Mouse (Mus musculus): ENCODE data around the gene Lars2.

Lars2 gene

DNA sequence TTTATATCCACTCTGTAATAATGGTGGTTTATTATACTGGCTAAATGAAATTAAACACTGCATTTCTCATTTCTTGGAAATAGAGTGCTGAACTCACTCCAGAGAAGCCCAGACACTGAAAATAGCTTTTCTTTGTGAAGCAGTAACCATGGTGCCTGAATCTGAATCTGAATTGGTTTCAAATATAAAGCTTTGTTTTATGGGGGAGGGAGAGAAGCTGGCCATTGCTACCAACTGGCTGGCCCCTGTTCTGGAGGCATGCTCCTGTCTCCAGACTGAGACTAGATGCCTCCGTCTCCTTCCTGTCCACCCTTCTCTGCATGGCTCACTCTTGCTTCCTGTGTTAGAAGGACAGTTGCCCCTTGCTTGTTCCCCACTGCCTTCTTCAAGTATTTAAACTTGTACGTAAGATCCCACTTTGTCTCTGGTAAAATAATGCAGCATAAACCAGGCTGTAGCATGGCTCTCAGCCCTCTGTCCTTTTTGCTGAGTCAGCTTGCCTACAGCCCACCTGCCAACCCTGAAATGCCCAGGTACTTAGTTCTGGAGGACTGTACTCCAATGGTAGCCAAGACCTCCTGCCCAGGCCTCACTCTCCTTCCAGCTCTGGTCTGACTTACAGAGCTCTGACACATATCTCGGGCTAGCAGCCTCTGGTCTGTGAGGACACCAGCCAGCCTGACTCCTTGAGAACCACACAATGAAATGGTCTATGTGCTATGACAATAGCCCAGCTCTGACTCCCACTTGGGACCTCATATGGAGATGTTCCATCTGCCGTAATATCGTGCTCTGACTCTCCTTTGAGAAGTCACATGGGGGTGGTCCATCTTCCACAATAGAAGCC is 18.8 kb downstream of the Lars2 start:
- no peak for TF ChIP-seq GATA4 (IDR thresholded peaks at IDR 0.05; ENCODE audit: insufficient replicate concordance, low read length)

DNA sequence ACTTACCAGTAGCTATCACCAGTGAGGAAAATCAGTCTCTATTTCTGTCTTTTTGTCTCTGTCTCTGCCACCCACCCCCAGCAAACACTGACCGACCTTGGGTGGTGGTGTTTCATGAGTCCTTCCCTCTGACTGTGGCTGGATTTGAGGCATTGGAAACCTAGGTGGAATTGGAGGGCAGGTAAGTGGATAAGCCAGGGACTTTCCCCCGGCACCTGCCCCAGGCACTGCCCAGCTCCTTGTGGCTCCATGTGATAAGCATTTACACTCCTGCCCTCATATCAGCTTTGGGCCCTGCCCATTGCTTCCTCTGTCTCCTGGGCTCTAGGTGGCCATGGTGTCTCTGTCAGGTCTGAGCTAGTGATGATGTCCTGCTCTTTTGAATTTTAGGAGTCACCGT is 19.6 kb downstream of the Lars2 start:
- no peak for TF ChIP-seq GATA4 (IDR thresholded peaks at IDR 0.05; ENCODE audit: insufficient replicate concordance, low read length)

DNA sequence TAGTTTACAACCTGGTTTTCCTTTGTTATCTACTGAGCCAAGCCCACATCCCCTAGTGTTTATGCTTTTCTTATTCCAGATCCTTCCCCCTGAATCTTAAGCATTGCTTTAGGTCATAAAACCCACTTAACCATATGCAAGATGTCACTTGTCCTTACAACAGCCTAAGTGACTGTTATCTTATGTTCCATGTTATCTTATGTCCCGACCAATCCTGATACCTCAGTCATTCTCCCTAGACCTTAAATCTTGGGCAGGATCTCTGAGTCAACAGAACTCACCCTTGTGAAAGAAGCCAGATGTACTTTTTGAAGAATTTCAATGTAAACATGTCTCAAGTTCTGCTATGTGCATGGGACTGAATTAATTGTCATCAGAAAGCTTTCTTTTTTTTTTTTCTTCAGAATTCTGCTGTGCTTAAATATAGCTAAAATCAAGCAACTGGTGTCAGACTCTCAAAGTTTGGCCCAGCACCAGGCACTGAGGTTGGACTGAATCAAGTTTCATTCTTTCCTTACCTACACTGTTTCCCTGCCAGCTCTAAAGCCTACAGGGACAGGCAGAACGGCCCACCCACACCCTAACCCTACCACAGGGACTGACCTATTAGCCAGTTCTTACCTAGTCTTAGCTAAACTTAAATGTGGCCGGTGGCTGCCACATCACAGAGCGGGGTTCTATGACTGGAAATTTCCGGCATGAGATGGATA is 24.6 kb downstream of the Lars2 start:
- TF ChIP-seq GATA4 (IDR thresholded peaks at IDR 0.05; ENCODE audit: insufficient replicate concordance, low read length) = no peak

DNA sequence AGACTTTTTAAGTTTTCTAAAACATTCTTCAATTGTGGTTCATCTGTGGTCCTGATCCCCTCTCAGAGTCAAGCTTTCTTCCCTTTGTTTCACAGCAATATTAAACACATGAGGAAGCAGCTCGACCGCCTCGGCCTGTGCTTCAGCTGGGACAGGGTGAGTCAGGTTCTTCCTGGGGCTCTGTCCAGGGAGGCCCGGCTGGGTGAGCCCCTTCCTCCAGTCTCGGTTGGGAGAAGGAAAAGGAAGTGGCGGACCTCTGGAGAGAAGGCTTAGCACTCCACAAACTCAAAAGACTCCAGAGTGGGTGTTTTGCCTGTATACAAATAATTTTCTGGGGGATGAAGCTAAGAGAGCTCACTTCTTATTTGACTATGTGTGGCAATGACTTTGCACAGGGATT is 28.1 kb downstream of the Lars2 start:
- TF ChIP-seq GATA4 (IDR thresholded peaks at IDR 0.05; ENCODE audit: insufficient replicate concordance, low read length) = no peak

DNA sequence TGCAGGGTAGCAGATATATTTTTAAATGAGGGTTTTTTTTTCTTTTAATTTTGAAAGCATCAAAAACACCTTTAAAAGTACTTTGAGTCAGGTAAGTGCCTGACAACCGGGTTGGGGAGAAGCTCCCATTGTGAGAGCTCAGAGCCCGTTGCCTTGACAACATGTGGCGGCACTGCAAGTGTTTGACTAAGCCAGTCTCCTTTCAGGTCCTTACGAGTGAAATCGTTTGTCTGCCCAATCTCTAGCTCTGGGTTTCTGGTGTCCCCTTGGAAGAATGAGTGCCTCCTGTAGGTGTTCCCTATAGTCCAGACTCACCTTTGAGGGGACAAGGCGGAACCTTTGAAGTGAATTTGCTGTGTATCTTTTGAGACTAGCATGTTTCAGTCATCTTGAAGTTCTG is 31.0 kb downstream of the Lars2 start:
- no peak for TF ChIP-seq GATA4 (IDR thresholded peaks at IDR 0.05; ENCODE audit: insufficient replicate concordance, low read length)

DNA sequence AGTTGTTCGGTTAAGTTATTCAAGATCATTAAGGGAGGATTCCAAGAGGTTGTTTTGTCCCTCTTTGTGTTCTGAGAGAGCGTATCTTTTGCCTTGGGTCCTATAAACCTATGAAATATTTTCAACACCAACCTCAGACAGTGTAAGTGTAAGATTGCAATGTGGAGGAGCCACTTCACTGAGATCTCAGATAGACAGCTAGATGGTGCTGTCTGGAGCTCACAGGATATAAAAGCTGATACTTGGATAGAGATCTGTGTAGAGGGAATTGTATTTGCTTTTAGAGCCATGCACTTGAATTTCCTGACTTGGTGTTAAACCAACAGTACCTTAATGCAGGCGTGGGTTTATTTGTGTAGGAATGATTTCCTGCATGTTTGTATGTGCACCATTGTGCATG is 35.5 kb downstream of the Lars2 start:
- TF ChIP-seq GATA4 (IDR thresholded peaks at IDR 0.05; ENCODE audit: insufficient replicate concordance, low read length) = no peak

DNA sequence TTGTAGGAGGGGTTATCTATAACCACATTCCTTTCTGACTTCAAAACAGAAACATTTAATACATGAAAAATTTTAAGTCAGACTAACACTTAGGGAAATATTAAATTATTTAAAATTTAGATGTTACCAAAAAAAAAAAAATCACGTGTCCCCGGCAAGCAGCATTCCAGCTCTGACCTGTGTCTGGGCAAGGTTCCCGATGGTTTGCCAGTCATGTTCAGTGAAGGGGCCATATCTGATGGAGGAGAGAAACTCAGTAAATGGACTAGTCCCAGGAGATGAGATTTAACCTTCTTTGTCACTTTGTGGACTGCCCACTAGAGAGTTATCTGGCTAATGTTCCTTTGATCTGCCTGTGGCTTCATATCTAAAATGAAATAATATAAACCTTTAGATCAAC is 36.3 kb downstream of the Lars2 start:
- no peak for TF ChIP-seq GATA4 (IDR thresholded peaks at IDR 0.05; ENCODE audit: insufficient replicate concordance, low read length)

DNA sequence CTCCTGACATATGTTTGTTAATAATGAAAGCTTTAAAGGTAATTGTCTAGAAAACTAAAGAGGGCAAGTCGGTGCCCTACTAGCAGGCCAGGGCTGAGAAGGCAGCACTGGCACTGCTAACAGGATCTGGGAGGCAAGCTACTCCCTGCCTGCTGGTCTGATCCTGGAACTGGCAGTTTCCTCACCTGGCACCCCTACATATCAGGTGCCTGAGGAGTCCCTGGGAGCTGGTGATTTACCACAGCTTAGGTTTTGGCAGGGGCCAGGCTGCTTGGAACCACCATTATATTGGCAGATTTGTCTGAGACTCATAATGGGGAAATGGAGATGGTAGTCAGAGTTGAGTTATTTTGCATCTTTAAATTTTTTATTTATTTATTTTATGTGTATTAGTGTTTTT is 38.5 kb downstream of the Lars2 start:
- TF ChIP-seq GATA4 (IDR thresholded peaks at IDR 0.05; ENCODE audit: insufficient replicate concordance, low read length) = no peak

DNA sequence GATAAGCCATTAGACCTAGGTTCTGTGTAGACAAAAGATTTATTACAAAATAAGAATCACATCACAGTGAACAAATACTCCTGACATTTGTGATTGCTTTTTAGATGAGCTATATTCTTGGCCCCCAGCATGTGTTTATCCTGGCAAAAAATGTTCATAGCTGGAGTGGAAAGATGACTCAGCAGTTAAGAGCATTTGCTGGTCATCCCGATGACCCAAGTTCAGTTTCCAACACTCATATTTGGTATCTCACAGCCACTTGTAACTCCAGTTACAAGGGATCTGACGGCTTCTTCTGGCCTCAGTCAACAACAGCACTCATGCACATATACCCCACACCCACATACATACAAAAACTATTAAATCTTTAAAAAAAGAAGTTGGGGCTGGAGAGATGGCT is 42.0 kb downstream of the Lars2 start:
- TF ChIP-seq GATA4 (IDR thresholded peaks at IDR 0.05; ENCODE audit: insufficient replicate concordance, low read length) = no peak

DNA sequence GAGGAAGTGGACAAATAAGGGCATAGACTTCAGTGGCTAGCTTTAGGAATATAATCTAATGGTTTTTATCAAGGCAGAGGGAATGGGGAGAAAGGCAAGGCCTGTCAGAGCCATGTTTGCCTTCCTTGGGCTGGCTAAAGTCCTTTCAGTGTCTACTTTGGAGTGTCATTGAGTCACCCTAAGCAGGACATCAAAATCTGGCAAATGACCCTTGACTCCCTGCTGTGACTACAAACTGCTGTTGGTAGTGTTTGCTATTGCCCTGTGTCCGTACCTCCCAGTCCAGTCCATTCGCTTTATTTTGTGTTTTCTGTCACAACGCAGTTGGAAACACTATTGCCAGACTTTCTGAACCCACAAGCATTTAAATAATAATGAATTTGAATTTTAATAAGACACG is 63.1 kb downstream of the Lars2 start:
- TF ChIP-seq GATA4 (IDR thresholded peaks at IDR 0.05; ENCODE audit: insufficient replicate concordance, low read length) = no peak

DNA sequence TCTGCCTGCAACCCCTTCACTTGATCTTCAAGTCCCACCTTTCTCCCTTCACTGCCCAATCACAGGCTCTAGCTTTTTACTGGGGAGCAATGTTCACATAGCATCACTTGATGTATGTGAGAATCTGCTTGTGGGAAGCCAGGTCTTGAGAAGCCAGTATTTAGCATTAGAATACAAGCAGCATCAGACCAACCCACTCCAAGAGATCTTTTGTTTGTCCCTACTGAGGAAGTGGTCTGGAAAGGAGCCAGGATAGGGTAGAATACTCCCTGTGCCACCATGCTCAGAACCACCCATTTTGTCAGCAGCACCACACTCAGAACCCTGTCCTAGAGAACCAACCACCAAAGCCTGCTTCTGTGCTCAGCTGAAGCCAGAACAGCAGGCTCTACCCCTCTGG is 64.2 kb downstream of the Lars2 start:
- no peak for TF ChIP-seq GATA4 (IDR thresholded peaks at IDR 0.05; ENCODE audit: insufficient replicate concordance, low read length)

DNA sequence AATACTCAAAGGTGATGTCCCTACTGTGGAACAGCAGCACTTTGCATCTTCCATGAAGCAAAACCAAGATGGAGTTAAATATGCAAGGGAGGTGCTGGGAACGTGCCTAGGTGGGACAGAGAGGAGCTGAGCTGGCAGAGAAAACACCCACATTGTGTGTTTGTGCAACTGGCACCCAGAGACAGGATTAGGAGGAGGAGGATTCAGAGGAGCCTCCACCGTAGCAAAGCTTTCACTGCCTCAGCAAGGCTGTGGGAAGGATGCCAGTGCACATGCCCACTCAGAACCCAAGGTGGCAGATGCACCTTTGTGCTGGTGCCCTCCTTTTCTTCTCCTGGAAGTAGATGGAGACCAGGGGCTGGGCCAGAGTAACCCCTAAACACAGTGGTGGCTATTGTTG is 71.5 kb downstream of the Lars2 start:
- TF ChIP-seq GATA4 (IDR thresholded peaks at IDR 0.05; ENCODE audit: insufficient replicate concordance, low read length) = no peak

DNA sequence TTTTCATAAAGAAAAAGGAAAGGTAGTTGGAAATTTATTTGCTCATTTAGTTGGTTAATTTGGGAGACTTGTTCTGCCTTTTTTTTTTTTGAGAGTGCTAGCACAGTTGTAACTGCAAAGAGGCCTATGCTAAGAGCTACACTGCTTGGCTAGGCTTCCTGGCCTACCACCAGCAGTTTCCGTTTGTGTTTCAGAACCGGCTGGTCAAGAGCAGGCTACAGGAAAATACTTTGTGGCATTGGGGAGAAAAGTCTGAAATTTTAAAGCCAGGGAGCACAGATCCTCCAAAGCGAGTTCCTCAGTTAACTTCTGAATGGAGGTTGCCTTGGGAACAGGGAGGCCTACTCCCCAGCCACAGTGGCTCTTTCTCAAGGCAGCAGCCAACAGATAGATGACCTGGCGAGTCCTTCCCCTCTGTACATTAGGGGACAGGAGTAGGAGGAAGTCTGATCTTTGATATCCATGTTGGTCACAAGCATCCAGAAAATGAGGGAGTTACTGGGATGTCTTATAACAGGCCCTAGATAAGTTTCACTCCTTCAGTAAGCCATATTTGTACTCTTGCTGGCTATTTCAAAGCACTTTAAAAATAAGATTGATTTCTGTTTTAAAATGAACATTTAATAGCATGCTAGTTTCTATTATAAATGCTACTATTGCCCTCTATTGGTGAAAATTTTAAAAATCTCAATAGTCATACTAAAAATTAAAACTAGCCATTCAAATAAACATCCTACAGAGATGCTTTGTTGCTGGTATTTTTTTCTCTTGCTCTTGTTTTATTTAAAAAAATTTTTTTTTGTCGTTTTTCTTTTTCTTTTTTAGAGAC is 73.7 kb downstream of the Lars2 start:
- TF ChIP-seq GATA4 (IDR thresholded peaks at IDR 0.05; ENCODE audit: insufficient replicate concordance, low read length) = no peak

DNA sequence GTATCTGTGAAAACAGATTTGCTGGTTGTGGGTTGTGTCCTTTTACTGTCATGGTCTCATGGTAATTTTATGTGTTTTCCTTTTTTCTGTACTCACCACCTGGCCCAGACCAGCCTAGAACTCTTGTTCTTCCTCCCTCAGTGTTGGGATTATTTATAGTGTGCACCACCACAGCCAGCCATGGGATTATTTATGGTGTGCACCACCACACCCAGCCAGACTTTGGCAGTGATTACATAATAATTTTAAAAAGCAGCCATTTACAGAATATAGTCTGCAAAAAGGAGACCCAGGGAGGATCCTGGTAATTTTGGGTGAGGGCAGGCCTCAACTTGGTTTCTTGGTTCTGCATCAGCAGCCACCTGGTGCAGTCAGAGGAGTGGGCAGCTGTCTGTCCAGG is 81.9 kb downstream of the Lars2 start:
- TF ChIP-seq GATA4 (IDR thresholded peaks at IDR 0.05; ENCODE audit: insufficient replicate concordance, low read length) = no peak

DNA sequence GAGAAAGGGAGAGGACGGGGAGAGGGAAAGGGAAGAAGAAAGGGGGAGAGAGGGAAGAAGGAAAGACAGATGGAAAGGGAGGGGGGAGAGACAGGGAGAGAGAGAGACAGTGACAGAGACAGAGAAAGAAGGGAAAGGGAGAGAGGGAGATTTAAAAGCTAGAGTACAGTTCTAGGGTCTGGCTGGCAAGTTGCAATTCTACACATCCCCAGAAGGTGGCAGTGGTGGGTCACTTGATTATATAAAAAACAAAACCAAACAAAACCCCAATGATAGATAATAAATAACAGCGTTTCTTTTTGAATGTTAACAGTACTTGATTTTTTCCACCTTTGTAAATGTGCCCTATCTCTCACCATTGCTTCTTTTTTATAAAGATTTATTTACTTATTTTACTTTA is 83.4 kb downstream of the Lars2 start:
- no peak for TF ChIP-seq GATA4 (IDR thresholded peaks at IDR 0.05; ENCODE audit: insufficient replicate concordance, low read length)

DNA sequence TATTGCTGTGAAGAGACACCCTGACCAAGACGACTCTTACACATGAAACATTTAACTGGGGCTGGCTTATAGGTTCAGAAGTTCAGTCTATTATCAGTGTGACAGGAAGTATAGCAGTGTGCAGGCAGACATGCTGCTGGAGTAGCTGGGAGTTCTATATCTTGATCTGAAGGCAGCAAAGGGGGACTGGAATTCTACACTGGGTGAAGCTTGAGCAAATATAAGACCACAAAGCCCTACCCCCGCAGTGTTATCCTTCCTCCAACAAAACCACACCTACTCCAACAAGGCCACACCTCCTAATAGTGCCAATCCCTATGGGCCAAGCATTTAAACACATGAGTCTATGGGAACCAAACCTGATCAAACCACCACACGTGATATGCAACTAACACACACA is 85.0 kb downstream of the Lars2 start:
- TF ChIP-seq GATA4 (IDR thresholded peaks at IDR 0.05; ENCODE audit: insufficient replicate concordance, low read length) = no peak

All from liver, adult (tissue).